Mouse (Mus musculus): ENCODE measurements around the gene Sertad4. TPM values are rescaled to one million over a fixed set of nuclear protein-coding genes. Genes with fewer than 3 reads are reported as not detected.

The Sertad4 gene
- total RNA-seq (2014; fragmentation: Nextera tagmentation) (0.57 TPM in 1 of 2 replicates, not detected in the other), total RNA-seq (2017) (not detected in 2 replicates)

DNA sequence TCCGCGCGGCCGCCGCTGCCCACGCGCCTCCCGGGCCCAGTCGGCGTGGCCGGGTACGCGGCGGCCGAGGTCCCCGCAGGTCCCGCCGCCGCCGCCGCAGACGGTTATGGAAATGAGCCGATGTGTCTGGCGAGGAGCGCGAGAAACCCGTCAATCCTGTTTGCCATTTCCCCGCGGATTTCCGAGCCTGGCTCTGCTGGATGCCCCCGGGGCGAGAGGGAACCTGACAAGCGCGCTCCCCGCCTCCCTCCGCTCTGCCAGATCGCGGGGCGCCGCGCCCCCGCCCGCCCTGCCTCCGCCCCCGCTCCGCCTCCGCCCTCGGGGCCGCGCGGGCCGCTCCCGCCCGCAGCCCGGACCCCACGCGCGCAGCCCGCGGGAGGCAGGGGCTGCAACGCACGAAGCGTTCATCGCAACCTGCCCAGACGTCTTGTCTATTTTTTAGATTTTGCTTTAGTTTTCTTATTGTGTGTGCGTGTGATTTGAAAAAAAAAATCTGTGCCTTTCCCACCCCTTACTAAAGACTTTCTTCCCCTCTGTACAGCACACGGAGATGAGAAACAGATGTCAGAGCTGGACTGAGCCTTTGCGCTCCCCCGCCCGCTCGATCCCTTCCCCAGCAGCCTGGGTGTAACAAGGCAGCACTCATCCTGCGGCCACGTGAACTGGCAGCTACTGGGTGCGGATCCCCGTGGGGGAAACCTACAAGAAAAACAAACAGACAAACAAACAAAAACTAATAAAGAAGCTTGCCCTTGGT, at the start of gene Sertad4:
Gene Sertad4 (minus strand): TSS at position 283 of the 757 bp plus-strand sequence.
- ATAC-seq (replicated peaks; ENCODE audit: low FRiP score, low TSS enrichment, poor library complexity, severe bottlenecking), result no peak

DNA sequence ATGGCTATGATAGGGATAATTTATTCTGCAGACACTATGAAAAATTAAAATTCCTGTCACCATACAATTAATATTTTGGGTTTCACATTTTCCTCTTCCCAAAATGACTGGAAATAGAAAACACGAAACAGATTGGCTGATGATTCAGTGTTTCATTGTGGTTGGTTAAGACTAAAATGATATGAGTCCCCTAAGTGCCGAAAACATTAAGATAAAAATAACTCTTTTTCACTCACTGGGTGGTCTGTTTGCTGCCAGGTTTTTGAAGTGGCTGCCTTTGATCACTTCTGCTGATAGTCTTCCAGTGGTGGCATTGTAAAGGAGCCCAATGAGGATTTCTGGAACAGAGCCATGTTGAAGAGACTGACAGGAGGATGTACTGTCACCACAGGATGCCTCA, 46.0 kb upstream of the Sertad4 start:
- ATAC-seq (replicated peaks; ENCODE audit: low FRiP score, low TSS enrichment, poor library complexity, severe bottlenecking), result no peak

DNA sequence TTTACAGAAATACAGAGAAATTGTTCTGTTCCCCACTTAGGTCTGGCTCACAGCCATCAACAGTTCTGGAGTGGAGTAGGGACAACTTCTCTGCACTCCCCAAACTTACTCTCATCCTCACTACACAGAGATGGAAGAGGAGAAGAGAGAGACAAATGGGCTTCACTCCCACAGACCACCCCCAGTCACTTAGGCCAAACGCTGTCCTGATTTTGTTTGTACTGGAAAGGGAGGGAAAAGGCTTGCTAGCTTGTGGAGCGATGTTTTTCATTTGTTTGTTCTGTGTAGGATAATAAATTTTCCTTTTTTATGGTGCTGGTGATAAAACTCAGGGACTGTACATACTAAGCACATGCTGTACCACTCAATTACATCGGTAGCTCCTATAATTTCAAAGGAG, 45.4 kb upstream of the Sertad4 start:
- no peak for ATAC-seq (replicated peaks; ENCODE audit: low FRiP score, low TSS enrichment, poor library complexity, severe bottlenecking)

DNA sequence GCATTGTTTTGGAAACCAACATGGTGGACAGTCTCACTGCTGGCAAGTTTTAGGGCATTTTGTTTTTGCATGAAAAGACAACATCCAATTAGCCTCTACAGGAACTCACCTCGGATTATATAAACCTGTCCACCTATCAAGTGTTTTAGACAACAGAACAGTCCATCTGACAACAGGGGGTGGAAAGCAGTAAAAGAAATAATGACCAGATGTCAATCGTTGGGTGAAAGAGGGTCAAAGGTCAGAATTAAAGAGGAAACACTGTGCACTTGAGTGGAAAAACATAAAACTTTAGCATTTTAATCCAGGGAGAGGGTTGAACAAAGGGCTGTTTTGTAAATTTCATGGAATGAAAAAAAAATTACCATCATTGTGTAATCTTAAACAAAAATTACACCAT, 43.2 kb upstream of the Sertad4 start:
- no peak for ATAC-seq (replicated peaks; ENCODE audit: low FRiP score, low TSS enrichment, poor library complexity, severe bottlenecking)

DNA sequence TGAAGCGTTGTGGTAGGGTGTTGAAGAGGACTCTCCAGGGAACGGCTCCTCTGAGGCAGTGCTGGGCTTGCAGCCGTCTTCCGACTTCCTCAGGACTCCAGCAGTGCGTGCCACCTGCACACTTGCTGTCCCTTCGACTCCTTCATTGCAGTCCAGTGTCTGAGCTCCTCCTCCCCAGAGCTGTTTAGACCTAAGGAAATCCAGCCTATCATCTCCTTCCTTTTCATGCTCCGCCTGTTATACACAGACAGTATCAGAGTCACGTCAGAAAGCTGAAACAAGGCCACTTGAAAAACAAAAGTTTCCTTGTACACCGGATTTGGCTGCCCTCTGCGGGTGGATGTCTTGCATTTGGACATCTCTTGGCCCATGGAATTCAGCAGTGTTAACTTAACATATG, 41.7 kb upstream of the Sertad4 start:
- ATAC-seq (replicated peaks; ENCODE audit: low FRiP score, low TSS enrichment, poor library complexity, severe bottlenecking), result no peak

DNA sequence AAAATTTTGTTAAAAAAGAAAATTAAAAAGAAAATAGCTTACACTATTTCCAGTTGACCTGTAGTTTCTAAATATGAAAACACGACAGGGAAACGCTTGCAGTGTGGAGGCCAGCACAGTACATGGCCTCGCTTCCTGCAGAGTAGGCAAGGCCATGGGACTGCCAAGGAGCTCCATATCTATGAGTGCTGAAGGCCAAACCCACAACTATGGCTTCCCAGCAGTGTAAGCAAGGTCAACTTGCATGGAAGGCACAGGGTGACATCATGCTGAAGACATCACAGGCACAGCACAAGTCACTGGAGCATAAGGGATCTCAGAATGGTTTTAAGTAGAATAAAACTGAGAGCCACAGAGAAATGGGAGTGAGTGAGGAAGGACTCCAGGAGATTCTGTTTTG, 40.5 kb upstream of the Sertad4 start:
- no peak for ATAC-seq (replicated peaks; ENCODE audit: low FRiP score, low TSS enrichment, poor library complexity, severe bottlenecking)

DNA sequence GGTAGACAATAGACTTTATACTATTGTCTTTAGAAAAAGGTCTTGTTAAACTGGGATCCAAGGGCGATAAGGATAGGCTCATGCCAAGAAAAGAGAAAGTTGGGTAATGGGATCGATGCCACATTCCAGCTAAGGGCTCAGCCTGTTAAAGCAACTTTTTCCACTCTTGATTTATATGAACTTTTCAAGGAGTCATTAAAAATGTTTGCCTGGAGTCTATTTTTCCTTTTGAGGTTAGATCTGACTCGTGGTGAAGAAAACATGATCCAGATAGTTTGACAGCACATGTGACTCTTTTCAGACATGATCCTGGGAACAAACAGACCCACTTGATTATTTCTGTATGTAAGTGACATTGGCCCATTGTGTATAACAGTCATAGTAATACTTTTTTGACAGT, 35.2 kb upstream of the Sertad4 start:
- no peak for ATAC-seq (replicated peaks; ENCODE audit: low FRiP score, low TSS enrichment, poor library complexity, severe bottlenecking)

DNA sequence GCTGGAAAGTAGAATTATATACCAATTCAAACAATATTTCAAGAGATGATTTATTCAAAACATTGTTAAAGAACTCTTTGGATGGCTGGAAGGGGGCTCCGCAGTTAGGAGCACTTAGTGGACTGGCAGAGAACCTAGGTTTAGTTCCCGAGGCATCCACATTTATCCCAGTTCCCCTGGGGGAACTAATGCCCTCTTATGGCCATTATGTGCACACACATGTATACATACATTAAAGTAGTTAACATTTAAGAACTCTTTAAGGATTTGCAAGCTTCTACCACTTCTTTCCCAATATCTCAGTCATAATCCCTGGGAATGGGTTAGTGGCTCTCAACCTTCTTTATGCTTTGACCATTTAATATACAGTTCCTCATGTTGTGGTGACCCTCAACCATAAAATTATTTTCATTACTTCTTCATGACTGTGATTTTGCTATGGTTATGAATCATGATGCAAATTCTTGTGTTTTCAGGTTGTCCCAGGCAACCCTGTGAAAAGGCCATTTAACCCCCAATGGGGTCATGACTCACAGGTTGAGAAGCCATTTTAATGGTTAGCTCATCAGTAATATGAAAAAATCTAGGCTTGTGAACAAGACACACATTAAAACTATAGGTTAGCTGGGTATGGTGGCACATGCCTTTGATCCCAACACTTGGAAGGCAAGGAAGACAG, 27.2 kb upstream of the Sertad4 start:
- peak; percentile 63 for ATAC-seq (replicated peaks; ENCODE audit: low FRiP score, low TSS enrichment, poor library complexity, severe bottlenecking)

DNA sequence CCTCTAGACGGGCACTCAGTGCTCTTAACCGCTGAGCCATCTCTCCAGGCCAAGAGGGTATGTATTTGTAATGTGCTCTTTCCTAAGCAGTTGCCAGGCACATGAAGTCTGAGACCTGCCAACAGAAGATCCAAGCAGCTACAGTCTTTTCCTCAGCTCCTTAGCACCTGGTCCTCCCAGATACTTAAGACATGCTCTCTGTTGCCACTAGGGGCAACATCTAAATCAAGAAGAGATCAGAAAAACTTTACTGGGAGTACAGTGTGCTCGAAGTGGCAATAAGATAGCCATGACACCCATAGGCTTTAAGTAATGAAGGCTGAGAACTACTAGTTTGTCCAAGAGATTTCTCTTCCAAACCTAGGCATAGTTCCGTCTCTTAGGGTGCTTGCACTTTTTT, 24.6 kb upstream of the Sertad4 start:
- 0 out of 2 replicates have a peak, but pooled peaks have one; percentile 51 for ATAC-seq (replicated peaks; ENCODE audit: low FRiP score, low TSS enrichment, poor library complexity, severe bottlenecking)

DNA sequence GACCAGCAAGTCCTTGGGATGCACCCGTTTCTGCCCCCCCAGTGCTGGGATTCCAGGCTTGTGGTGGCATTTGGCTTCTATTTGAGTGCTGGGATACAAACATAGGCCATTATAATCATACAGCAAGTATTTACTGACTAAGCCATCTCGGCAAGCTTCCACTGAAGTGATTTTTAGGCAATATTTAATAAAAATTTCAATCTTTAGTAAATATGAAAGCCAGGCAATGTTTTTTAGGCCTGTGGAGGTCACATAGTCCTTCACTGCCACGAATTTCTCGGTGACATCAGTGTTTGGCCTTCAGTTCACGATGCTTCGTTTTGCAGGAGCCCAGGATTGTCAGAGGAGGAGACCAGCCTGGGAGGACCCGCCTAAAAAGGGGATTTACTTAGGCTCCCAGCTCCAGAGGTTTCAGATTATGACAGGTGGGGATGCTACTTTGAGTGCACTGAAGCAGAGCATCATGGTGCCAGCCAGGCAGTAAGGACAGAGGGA, 23.6 kb upstream of the Sertad4 start:
- ATAC-seq (replicated peaks; ENCODE audit: low FRiP score, low TSS enrichment, poor library complexity, severe bottlenecking), result no peak

DNA sequence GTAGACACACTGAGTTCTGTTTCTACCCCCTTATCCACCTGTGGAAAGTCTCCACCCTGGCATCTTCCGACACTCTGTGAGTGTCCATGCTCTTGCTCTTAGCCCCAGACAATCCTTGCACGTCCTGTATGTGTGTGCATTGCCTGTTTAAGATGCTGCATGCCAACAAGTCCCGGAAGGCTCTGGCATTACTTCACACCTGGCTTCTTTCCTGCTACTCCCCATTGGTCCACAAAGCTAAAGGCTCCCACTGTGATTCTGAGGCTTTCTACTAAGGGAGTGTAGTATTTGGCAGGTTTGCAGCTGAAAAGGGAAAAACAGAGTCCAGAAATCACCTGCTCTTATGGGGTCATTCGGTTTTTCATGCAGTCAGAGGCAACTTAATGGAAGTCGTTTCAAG, 17.3 kb upstream of the Sertad4 start:
- ATAC-seq (replicated peaks; ENCODE audit: low FRiP score, low TSS enrichment, poor library complexity, severe bottlenecking), result no peak

DNA sequence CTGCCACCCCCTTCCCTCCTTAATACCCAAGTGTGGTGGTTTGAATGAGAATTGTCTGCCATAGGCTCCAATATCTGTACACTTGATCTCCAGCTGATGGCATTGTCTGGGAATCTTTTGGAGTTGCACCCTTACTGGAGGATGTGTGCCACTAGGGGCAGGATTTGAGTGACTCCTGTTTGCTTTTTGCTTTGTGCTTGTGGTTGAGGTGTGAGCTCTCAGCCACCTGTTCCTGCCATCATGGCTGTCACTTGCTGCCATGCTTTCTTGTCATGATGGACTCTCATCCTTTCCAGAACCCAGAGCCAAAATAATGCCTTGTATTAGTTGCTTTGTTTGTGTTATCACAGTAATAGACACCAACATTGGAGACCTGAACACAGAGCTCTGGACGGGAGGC, 14.2 kb upstream of the Sertad4 start:
- ATAC-seq (replicated peaks; ENCODE audit: low FRiP score, low TSS enrichment, poor library complexity, severe bottlenecking), result no peak

DNA sequence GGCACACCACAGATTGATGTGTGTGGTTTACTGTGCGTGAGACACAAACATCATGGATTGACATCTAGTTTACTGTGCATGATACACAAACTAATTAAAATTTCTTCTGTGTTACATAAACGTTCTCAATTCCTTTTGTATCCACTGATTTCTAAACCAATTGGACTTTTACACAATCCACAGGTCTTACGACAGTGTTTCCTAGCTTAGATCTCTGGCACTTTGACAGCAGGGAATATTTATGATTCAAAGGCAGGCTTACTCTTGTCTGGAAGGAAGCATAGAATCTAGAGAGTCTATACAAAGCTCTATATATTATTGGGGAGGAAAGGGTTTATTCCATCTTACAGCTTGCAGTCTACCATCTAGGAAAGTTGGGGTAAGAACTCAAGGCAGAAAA, 8.9 kb upstream of the Sertad4 start:
- ATAC-seq (replicated peaks; ENCODE audit: low FRiP score, low TSS enrichment, poor library complexity, severe bottlenecking), result no peak

DNA sequence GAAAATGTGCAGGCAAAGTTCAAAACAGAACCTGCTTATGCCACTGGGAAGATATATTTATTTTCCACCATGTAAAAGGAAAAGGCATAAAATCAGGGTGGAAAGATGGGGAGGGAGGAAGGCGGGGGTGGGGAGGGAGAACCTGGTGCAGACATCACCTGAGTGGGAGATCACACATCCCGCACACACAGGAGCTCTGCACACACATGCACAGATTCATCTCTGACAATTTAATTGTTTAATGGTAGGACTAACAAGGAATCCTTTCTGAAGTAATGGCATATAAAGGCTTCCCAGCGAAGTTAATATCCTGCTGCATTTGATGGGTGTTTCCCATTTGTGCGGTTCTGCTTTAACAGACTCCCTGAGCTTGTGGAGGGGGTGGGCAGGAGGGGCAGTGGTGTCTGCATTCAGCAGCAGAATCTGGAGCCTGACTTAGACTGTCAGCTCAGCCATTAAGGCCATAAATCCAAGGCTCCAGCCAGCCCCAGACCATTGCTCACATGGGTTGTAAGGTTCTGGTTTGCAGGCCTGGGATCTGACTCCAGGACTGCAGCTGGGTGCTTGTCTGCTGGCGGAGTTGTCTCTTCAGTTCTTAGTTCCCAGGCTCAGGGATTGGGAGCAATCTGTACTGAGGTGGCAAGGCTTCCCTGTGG, 5.9 kb upstream of the Sertad4 start:
- ATAC-seq (replicated peaks; ENCODE audit: low FRiP score, low TSS enrichment, poor library complexity, severe bottlenecking), result no peak

DNA sequence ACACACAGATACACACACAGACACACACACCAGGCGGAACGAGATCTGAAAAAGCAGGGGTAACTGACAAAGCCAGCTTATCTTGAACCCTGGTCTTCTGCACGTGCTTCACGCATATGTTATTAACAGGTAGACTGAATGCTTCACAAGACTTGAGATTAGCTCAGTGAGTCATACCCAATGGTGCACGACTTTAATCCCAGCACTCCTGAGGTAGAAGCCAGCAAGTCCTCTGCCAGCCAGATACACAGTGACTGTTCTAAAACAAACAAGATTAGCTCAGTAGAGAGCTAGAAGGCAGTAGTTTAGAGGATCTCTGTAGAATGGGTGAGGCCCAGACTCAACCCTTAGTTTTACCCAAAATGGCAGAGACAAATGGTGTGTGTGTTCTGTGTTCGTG, 4.7 kb upstream of the Sertad4 start:
- no peak for ATAC-seq (replicated peaks; ENCODE audit: low FRiP score, low TSS enrichment, poor library complexity, severe bottlenecking)

DNA sequence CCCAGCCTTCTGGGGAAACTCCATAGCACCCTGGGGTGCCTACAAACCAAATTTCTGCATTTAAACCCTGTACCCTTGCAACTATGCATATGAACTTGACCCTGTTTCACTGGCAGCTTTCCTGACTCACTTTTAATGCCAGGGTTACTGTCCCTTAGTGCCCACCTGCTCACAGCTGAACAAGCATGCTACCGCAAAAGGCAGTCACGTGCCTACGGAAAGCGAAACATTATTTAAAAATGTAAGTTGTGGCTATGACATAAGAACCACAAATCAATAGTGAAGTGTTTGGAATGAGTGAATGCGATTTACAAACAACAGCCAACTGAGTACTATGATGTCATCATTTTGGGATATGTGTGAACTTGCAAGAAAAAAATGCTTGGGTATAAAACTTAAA, 2.0 kb upstream of the Sertad4 start:
- ATAC-seq (replicated peaks; ENCODE audit: low FRiP score, low TSS enrichment, poor library complexity, severe bottlenecking), result no peak

DNA sequence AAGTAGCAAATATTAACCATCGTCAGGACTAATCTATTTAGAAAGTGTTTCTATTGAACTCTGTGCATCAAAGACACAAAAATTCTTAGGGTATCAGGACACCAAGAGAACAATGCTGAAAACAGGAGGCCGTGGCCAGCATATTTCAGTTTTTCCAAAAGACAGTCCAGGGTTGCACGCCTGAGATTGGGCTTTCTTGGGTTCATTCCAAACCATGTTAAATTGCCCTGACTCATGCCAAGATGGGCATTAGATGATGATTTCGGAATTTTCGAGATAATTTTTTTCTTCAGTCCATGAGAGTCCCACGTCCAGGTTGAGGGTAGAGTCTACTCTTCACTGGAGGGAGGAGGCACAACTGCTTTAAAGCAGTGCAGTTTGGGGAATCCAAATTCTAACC, 1.4 kb upstream of the Sertad4 start:
- ATAC-seq (replicated peaks; ENCODE audit: low FRiP score, low TSS enrichment, poor library complexity, severe bottlenecking), result no peak

DNA sequence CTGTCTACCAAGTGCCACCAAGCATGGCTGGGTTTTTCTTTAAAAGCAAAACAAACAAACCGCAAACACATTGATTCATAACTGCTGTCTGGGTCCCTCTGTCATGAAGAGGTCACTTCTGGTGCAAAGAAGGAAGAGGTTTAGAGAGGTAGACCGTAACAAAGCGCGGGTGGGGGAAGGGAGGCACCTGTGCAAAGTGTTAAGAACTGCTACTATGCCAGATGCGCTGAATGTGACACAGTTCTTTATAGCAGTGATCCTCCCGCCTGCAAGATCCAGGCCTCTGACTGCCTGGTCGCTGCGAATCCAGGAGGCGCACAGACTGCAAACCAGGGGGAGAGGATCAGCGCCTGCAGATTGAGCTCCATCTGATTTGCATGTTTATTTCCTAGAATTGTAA, 855 bp upstream of the Sertad4 start:
- no peak for ATAC-seq (replicated peaks; ENCODE audit: low FRiP score, low TSS enrichment, poor library complexity, severe bottlenecking)

DNA sequence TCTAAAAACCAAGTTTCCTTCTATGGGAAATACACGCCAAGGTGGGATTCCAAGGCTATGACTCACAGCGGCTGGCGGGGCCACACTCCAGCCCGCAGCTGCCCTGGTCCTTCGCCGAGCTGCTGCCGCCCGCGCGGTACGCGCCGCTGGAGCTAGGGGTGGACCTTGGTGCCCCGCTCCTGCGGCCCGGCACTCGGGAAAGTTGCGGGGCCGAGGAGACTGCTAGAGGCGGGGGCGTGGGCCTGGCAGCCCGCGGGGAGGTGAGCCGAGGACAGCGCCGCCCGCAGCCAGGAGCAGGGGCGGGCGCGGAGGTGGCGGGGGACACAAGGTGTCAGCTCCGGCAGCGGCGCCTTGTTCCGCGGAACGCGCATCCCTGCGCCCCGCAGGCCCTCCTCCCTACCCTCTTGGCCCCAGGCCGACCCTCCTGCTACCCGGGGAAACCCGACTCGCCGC, 711 bp downstream of the Sertad4 start:
- no peak for ATAC-seq (replicated peaks; ENCODE audit: low FRiP score, low TSS enrichment, poor library complexity, severe bottlenecking)
